In the genomic region with DNA sequence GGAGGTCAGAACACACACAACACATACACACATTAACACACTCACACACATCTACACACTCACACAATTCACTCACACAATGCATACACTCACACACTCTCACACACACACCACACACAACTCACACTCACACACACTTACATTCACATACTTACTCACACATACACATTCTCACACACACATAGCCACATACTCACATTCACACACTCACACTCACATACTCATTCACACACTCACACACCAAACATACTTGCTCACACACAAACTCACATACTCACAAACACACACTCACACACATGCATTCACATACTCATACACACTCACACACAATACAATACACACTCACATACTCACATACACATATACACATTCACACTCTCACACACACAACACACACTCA, we compare ENCODE assay signal across 16 mouse cellular contexts. TPM values are rescaled to one million over a fixed set of nuclear protein-coding genes. Genes with fewer than 3 reads are reported as not detected.
"Had no signal": no experiment of that assay in that cellular context is flagged by ENCODE, and none has a peak within 500 bp of the region (broad histone marks: within the 10 kb centered on the region; RNA-seq: fewer than 3 reads in every experiment).

No protein-coding gene starts in this region.

- H3K4me3 ChIP-seq: liver, embryonic 15.5 days; lung, embryonic 15.5 days; megakaryocyte, embryonic 14.5 days; midbrain, embryonic 12.5 days; neural tube, embryonic 12.5 days had no signal

- H3K4me1 ChIP-seq: liver, embryonic 15.5 days; lung, embryonic 15.5 days; megakaryocyte, embryonic 14.5 days had no signal

- H3K27ac ChIP-seq: liver, embryonic 15.5 days; lung, embryonic 15.5 days; macrophage; neural tube, embryonic 12.5 days had no signal

- H3K27me3 ChIP-seq: liver, embryonic 15.5 days; lung, embryonic 15.5 days; midbrain, embryonic 12.5 days; neural tube, embryonic 12.5 days had no signal

- H3K4me2 ChIP-seq: liver, embryonic 15.5 days; lung, embryonic 15.5 days; midbrain, embryonic 12.5 days; neural tube, embryonic 12.5 days had no signal

- ATAC-seq: liver, postnatal 0 days; lung, postnatal 0 days had no signal

- DNase-seq: liver, postnatal 0 days; lung, adult 2 months; lung, postnatal 14 days; lung, postnatal 36 days; midbrain, embryonic 14.5 days; right cerebral cortex, postnatal 14 days; right cerebral cortex, postnatal 4 days; spleen, adult 18-20 months; thymus, adult 18-20 months had no signal

- H3K9ac ChIP-seq: liver, embryonic 15.5 days; liver, postnatal 0 days; lung, embryonic 15.5 days; midbrain, embryonic 12.5 days; neural tube, embryonic 12.5 days had no signal

- H3K36me3 ChIP-seq: liver, embryonic 15.5 days; lung, embryonic 15.5 days; midbrain, embryonic 12.5 days; neural tube, embryonic 12.5 days had no signal

- H3K9me3 ChIP-seq: liver, embryonic 15.5 days; lung, embryonic 15.5 days; midbrain, embryonic 12.5 days; neural tube, embryonic 12.5 days had no signal

RNA-seq across cellular contexts. Expression of gene Olfm2, which starts 40.7 kb away (rescaled TPM):
- polyA plus RNA-seq: macrophage had no signal
